ENCODE assay signal across 21 mouse cellular contexts in genomic region chr16:51393871-51394270, GRCm38 (mm10).
DNase-seq lines count a peak whose midpoint lies in the region; ATAC-seq and TF ChIP-seq lines count a peak whose summit lies in the region.
"Had no signal": no experiment of that assay in that cellular context is flagged by ENCODE, and none has a peak within 500 bp of the region (broad histone marks: within the 10 kb centered on the region; RNA-seq: fewer than 3 reads in every experiment).

No protein-coding gene starts in this region.

- H3K9ac ChIP-seq in liver, postnatal 0 days (replicated peaks), result no peak overlapping the region
- H3K9ac ChIP-seq: embryonic facial prominence, embryonic 13.5 days; embryonic facial prominence, embryonic 15.5 days; forebrain, embryonic 12.5 days had no signal

- H3K27ac ChIP-seq in hindbrain, embryonic 10.5 days, result no peak overlapping the region
- no peak overlapping the region for H3K27ac ChIP-seq in liver, postnatal 0 days (ENCODE audit: low read depth)
- H3K27ac ChIP-seq: embryonic facial prominence, embryonic 13.5 days; embryonic facial prominence, embryonic 15.5 days; forebrain, embryonic 10.5 days; forebrain, embryonic 12.5 days had no signal

- no peaks in the 10 kb centered on the region for H3K27me3 ChIP-seq in hindbrain, embryonic 10.5 days (ENCODE audit: insufficient read depth, poor library complexity, severe bottlenecking)
- no peaks in the 10 kb centered on the region for H3K27me3 ChIP-seq in liver, postnatal 0 days (ENCODE audit: insufficient read depth, low read length)
- H3K27me3 ChIP-seq: embryonic facial prominence, embryonic 13.5 days; embryonic facial prominence, embryonic 15.5 days; forebrain, embryonic 12.5 days had no signal

- no peak for TF ChIP-seq EP300 in liver, postnatal 0 days (IDR thresholded peaks at IDR 0.05; ENCODE audit: low read depth)

- H3K36me3 ChIP-seq in hindbrain, embryonic 10.5 days, result no peaks in the 10 kb centered on the region
- no peaks in the 10 kb centered on the region for H3K36me3 ChIP-seq in liver, postnatal 0 days (replicated peaks; ENCODE audit: insufficient read depth, low read length)
- H3K36me3 ChIP-seq: embryonic facial prominence, embryonic 13.5 days; embryonic facial prominence, embryonic 15.5 days; forebrain, embryonic 10.5 days; forebrain, embryonic 12.5 days had no signal

- ATAC-seq in CD4-positive, CD25-positive, alpha-beta regulatory T cell, adult 4 months, result peak; percentile 80
- ATAC-seq in inflammation-experienced regulatory T-cells, adult 6 months, result peak; percentile 61
- ATAC-seq in liver, postnatal 0 days, result no peak
- ATAC-seq: forebrain, embryonic 14.5 days; forebrain, embryonic 16.5 days had no signal

- H3K4me2 ChIP-seq in liver, postnatal 0 days (ENCODE audit: low read depth, low read length), result no peak overlapping the region
- H3K4me2 ChIP-seq: embryonic facial prominence, embryonic 13.5 days; embryonic facial prominence, embryonic 15.5 days; forebrain, embryonic 12.5 days had no signal

- no peak overlapping the region for H3K4me3 ChIP-seq in hindbrain, embryonic 10.5 days
- no peak overlapping the region for H3K4me3 ChIP-seq in liver, postnatal 0 days (ENCODE audit: low read depth, low read length)
- H3K4me3 ChIP-seq: embryonic facial prominence, embryonic 13.5 days; embryonic facial prominence, embryonic 15.5 days; erythroblast, embryonic 14.5 days; forebrain, embryonic 10.5 days; forebrain, embryonic 12.5 days had no signal

- no peak for TF ChIP-seq CTCF in liver, postnatal 0 days (IDR thresholded peaks at IDR 0.05; ENCODE audit: low read depth)

- no peaks in the 10 kb centered on the region for H3K4me1 ChIP-seq in hindbrain, embryonic 10.5 days (replicated peaks)
- H3K4me1 ChIP-seq in liver, postnatal 0 days (ENCODE audit: insufficient read depth), result no peaks in the 10 kb centered on the region
- H3K4me1 ChIP-seq: embryonic facial prominence, embryonic 13.5 days; embryonic facial prominence, embryonic 15.5 days; forebrain, embryonic 10.5 days; forebrain, embryonic 12.5 days had no signal

- H3K9me3 ChIP-seq in hindbrain, embryonic 10.5 days, result no peaks in the 10 kb centered on the region
- no peaks in the 10 kb centered on the region for H3K9me3 ChIP-seq in liver, postnatal 0 days (ENCODE audit: low read length)
- H3K9me3 ChIP-seq: embryonic facial prominence, embryonic 13.5 days; embryonic facial prominence, embryonic 15.5 days; forebrain, embryonic 10.5 days; forebrain, embryonic 12.5 days had no signal

- 92% methylated on average over 1 of the region's 1 CpGs for WGBS in hindbrain, embryonic 10.5 days
- WGBS in liver, postnatal 0 days (ENCODE audit: insufficient replicate concordance), result 50% methylated on average over 1 of the region's 1 CpGs

- DNase-seq in hindbrain, embryonic 10.5 days (ENCODE audit: low spot score), result no peak
- no peak for DNase-seq in cerebellum, postnatal 14 days
- DNase-seq in liver, postnatal 0 days, result no peak
- DNase-seq: adrenal gland, adult 8-10 months; adrenal gland, postnatal 14 days; adrenal gland, postnatal 36 days; cerebellum, adult 11-12 months; cerebellum, adult 2 months; cerebellum, adult 9-10 months; cerebellum, postnatal 10 days; cerebellum, postnatal 36 days; embryo, embryonic 11 days had no signal
